Mouse (Mus musculus) frontal cortex, postnatal 10 days (tissue): Measurements from ENCODE around the gene Prpf4.

Source experiments
- DNase-seq, 2 experiments: peaks; one replicate each; pipeline ENCODE4 v3.0.0; 2022; ENCODE audit warnings: low spot score in 2 of 2, mixed read lengths in 1 of 2

Prpf4 gene

DNA sequence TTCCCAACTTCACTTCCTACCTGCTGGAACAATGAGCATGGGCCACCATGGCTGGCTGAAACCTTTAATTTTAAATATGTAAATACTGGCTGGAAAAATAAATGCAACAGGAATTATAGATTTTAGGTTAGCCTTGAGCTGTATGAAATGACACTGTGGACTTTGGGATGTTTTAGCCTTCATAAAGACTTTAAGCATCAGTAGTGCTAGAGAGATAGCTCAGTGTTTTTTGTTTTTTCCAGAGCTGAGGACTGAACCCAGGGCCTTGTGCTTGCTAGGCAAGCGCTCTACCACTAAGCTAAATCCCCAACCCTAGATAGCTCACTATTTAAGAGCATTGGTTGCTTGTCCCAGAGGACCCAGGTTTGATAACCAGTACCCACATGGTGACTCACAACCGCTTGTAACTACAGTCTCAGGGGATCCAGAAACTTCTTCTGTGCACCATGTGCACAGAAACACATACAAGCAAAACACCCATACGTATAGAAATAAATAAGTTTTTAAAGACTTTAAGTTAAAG, 28.7 kb downstream of the Prpf4 start:
- no peak for DNase-seq

DNA sequence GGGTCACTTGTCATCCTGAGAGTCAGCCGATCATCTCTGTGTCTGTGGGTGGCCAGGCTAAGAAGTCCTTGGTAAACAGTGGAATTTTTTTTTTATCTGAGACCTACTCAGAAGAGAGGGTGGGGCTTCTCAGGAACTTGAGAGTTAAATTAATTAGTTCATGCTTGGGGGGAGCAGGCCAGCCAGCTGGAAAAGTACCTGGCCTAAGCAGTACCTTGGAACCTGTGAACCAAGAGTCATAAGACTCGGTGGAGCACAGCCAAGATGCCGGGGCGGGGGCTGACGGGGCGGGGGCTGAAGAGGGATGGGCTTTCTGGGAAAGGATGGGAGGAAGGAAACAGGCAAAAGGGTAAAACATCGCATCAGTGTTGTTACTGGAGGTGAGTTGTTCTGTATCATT, 29.3 kb downstream of the Prpf4 start:
- no peak for DNase-seq

DNA sequence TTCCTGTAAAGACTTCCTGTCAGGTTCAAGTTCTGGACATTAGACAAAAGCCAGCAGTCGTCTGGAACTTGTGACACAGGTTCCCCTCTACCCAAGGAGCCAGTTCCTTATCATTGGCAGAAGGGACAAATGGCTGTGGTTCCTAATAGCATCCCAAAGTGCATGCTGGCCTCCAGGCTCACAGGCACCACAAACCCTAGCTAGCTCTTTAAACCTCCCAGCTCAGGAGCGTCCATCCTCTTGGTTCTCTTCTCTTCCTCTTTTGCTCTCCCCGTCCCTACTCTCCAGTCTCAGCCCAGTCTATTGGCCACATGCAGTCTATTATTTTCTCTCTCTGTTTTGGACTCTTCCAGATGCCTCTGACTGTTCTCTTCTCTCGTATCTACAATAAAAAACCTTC, 31.2 kb downstream of the Prpf4 start:
- DNase-seq = no peak

DNA sequence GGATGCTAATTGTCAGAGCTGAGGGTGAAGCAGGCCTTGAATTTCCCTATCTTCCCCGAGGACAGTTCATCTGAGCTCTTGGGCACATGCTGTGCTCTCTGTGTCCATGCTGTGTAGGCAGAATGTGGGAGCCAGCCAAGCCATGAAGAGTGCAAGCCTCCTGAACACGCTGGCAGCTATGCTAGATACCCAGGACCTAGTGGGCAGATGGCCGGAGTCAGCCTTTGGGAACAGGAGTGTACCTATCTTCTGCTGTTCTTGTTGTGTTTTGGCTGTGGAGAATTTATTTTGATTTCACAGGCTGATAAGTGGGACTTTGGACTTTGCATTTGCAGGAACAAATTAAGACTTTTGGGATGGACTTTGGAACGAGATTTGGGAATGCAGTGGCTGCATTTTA, 31.9 kb downstream of the Prpf4 start:
- no peak for DNase-seq

DNA sequence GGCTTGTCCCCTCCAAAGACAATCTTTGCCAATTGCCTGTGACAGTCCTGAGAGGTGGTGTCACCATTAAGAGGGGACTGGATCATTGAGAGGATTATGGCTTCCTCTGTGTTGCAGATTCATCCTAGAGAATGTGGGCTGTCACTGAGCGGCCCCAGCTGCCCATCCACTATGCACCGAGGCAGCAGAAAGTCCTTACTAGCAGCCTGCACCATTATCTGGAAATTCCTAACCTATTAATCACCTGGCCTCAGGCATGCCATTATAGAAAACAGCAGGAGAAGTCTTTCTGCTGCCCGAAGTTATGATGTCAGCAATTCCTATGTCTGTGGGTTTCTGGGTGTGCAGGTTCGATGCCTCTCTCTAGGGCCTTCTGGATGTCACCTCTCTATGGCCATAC, 32.4 kb downstream of the Prpf4 start:
- no peak for DNase-seq

DNA sequence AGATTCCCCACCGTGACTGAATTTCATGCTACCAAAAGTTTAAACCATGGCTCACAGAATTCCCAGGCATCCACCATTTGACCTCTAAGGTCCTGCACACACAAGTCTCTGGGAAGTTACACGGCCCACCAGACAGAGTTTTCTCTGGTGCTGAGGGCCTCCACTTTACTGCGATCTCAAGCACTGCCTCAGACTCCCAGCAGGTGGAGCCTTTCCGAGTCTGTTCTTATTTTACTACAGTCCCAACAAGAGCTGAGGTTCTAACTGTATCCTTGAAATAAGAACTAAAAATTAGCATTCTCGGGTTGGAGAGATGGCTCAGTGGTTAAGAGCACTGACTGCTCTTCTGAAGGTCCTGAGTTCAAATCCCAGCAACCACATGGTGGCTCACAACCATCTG, 46.4 kb downstream of the Prpf4 start:
- DNase-seq = no peak

DNA sequence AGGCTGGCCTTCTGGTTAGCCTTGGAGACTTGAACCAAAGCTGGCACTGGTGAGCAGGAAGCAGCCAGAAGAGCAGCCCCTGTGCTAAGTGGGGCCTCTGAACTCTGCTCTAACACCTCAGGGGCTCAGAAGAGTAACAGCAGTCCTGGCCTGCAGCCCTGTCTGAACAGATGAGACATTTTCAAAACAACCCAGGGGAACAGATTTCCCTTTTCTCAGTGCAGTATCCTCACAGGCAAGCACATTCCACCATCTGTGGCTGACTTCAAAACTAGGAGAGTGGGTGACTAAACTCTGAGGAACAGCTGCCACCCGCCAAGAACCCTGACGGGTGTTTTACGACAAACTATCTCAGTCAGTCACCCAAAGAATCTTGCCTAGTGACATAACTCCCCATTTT, 50.5 kb downstream of the Prpf4 start:
- DNase-seq = peak in 1 of 2 experiments; percentile 24

DNA sequence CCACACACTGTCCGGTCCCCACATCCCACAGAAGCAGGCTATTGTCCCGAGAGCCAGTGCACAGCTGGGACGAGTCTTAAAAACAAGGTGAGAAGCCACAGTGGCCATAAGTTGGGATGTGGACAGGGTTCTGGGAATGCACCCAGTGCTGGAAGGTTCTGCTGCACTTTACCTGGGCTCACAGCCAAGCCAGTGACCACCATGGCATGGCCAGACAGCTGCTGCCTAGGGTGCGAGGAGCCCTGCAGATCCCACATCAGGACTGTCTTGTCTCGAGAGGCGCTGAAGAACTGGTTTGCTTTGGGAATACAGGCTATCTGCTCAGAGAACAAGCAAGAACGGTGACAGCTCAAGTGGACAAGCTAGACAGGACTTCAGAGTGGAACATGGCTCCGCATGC, 51.8 kb downstream of the Prpf4 start:
- no peak for DNase-seq

DNA sequence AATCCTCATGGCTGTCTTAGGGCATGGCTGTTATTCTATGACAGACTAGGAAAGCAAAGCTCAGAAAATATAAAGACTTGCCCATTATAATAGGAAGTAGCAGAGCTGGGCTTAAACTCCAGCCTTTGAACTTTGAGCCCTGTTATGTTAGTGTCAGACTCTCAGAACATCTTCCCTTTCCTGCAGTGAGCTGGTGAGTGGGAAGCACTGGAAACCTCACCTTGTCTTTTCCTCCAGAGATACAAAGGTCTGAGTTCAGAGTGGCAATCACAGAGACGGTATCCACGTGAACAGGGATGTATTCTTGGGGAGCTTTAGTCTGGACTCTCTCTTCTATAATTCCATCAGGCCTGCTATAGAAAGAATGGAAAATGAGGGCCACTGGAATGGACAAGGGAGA, 54.5 kb downstream of the Prpf4 start:
- DNase-seq = no peak

DNA sequence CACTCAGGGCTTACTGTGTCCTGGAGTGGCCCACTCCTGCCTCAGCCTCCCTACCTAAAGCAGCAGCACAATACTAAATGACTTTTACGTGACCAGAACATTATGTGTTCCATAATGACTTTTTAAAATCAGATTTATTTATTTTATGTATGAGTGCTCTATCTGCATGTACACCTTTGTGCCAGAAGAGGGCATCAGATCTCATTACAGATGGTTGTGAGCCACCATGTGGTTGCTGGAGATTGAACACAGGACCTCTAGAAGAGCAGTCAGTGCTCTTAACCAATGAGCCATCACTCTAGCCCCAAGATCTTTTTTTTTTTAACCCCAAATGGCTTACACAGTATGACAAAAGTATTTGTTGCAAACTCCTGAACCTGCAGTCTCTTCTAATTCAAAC, 59.6 kb downstream of the Prpf4 start:
- DNase-seq = no peak

DNA sequence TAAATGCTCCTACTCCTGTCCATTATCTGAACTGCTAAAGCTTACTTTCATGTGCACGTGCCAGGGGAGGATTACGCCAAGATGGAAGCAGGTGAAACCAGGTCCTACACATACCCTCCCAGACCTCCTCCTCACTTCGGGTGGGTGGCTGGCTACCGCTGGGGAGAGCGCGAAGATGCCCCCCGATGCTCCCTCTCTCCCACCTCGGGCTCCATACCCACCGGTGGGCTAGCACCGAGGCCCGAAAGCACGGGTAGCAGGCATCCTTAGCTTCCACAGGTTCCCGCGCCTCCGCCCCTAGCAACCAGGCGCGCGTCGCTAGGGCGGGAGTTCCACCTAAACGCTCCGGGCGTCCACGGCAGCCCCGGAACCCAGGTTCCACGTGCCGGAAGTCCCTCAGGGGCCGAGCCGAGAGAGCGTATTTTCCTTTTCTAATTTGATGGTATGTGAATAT, 62.0 kb downstream of the Prpf4 start, which contains the start of gene Wdr31:
TSS of gene Wdr31 (minus strand) at position 299 of the 454 bp plus-strand sequence.
- DNase-seq = peak; percentile 65 to 82

DNA sequence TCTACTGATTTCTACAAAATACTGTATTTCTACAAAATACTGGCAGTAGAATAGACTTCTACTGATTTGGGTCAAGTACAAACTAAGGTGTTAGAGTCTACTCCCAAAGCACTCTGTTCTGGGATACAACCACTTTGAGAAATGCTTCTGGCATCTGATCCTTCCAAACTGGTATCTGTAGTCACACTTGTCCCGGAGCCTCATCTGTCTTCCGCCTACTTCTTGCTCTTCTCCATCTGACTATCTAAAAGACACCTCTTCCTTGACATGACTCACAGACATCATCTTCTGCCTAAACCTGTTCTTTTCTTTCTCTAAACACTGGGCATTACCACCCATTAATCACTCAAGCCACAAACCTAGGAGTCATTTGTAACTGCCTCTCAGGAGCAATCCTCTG, 63.5 kb downstream of the Prpf4 start:
- DNase-seq = no peak

DNA sequence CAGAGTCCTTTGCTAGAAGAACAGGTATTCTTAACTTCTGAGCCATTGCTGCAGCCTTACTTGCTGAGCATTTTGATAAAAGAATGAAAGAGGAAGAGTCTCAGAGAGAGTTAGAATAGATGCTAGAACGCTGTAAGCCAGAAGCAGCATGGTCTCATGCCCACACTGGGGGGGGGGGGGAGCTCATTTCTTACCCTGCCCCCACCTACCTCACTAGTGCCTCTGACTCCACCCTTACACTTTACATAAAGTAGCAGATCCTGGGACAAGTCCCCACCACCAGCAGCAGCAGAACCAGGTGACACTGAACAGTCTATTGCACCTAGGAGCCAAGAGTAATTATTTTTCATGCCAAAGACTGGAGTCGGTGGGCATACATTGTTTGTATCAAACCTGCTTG, 66.5 kb downstream of the Prpf4 start:
- no peak for DNase-seq

DNA sequence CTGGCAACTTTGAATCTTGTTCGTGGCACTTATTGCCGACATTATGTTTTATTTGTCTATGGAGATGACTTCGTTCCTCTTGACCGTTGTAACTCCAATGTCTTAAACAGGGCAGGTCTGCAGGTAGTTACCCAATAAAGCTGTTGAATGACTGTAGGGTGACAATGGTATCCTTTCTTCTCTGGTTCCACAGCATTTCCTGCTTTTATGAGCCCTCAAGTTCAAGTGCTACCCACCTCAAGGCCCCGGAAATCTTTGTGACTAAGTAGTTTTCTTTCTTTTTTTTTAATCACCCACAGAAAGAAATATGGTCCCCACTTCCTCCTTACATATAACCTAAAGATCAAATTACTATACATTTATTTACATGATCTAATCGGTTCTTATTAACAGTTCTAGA, 67.2 kb downstream of the Prpf4 start:
- DNase-seq = no peak
